Mouse (Mus musculus) lung, embryonic 16.5 days (tissue): ENCODE data around the gene Mup14. TPM values are rescaled to one million over a fixed set of nuclear protein-coding genes. Genes with fewer than 3 reads are reported as not detected.
"Not testable (repeated sequence)": the region's sequence is repeated elsewhere in the genome, so short reads cannot be mapped to it uniquely, and the experiment has no call there.

Source experiments
- ATAC-seq: fragments of 200-750 bp; cut with Nextera tagmentation; 2 replicates; pipeline ENCODE4 v1.8.0; 2017; ENCODE audit warnings: low read depth, mild to moderate bottlenecking, moderate library complexity
- H3K27ac ChIP-seq: fragments of 300-500 bp; sonication (generic); 2 replicates; pipeline ENCODE4 v1.5.1; 2014; ENCODE audit warnings: mild to moderate bottlenecking, control low read depth, low read length
- H3K27me3 ChIP-seq: fragments of 300-500 bp; sonication (generic); 2 replicates; pipeline ENCODE4 v1.6.1; 2014; ENCODE audit warnings: low read depth, low read length, mixed read lengths; ENCODE audit not compliant: control insufficient read depth, insufficient read depth
- H3K36me3 ChIP-seq: fragments of 300-500 bp; sonication (generic); 2 replicates; pipeline ENCODE4 v1.6.1; 2014; ENCODE audit warnings: low read length; ENCODE audit not compliant: control insufficient read depth, insufficient read depth
- H3K4me1 ChIP-seq: fragments of 300-500 bp; sonication (generic); replicated peaks from 2 replicates; pipeline ENCODE4 v1.6.1; 2014; ENCODE audit warnings: low read length, mixed read lengths; ENCODE audit not compliant: control insufficient read depth, insufficient read depth
- H3K4me2 ChIP-seq: fragments of 300-500 bp; sonication (generic); 2 replicates; pipeline ENCODE4 v1.6.1; 2014; ENCODE audit warnings: low read depth, low read length, control low read depth
- H3K4me3 ChIP-seq: fragments of 300-500 bp; sonication (generic); 2 replicates; pipeline ENCODE4 v1.5.1; 2014; ENCODE audit warnings: mild to moderate bottlenecking, low read length, control low read depth
- H3K9ac ChIP-seq: fragments of 300-500 bp; sonication (generic); 2 replicates; pipeline ENCODE4 v1.6.1; 2014; ENCODE audit warnings: low read length, control low read depth
- H3K9me3 ChIP-seq: fragments of 300-500 bp; sonication (generic); 2 replicates; pipeline ENCODE4 v1.6.1; 2016; ENCODE audit warnings: low read length; ENCODE audit not compliant: control insufficient read depth
- WGBS: fragments of 180-500 bp; shearing (Covaris S2); extraction: QIAGEN DNeasy Blood & Tissue Kit; methylation state at CpG from one replicate; pipeline ENCODE4 v1.1.7; 2014; 5-methylcytosine and 5-hydroxymethylcytosine counted together
- polyA plus RNA-seq: library from polyadenylated mRNA; unstranded; fragments of >200 nt; fragmentation: Nextera tagmentation; extraction: Ambion mirVana; gene quantifications from 2 replicates; pipeline ENCODE4 v1.2.1, GENCODE M21; 2015

Gene Mup14
- polyA plus RNA-seq = not detected in 2 replicates

DNA sequence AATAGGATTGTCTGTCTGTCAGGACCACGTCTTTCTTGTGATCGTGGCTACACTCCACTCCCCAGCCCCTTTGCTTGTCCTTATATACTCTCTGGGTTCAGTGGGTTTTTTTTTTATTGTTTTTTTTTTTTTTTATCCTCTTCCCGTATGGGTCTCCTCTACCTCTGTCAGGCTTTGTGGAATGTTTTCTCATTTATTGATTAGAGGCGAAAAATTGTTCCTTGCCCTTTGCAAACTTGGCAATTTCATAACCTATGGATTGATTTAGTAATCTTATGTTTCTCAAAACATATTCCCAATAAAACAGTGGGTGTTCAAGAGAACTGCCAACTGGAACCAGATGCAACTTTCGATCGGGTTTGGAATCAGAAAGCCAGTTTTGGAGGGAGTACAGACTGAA lies at the start of gene Mup14:
Mup14 (minus strand) TSS at position 101 of the 400 bp plus-strand sequence.
- H3K27me3 ChIP-seq, H3K4me2 ChIP-seq, H3K36me3 ChIP-seq, H3K4me1 ChIP-seq, H3K4me3 ChIP-seq, H3K9me3 ChIP-seq, ATAC-seq, H3K9ac ChIP-seq, H3K27ac ChIP-seq: not testable (repeated sequence)
- 92% methylated on average over 3 of the region's 6 CpGs for WGBS

DNA sequence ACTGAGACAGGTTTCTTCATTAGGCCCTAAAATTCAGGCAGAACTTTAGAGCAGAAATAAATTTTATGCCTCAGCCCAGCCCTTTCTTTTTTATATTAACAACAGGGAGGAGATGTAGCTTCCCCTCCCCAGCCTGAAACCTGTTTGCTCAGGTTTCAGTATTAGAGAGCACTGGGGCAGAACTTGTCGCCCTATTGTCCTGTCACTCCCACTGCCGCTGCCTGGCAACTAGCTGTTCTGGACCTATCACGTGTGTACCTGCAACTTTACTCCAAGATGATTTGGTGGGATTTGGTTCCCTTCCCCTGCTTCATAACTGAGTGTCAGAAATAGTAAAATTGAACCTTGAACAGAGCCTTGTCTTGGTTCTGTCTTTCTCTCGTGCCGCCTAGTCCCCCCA lies 34.3 kb upstream of the Mup14 start:
- not testable (repeated sequence) for H3K9me3 ChIP-seq, H3K27me3 ChIP-seq, H3K4me2 ChIP-seq, H3K9ac ChIP-seq, H3K4me1 ChIP-seq, ATAC-seq, H3K36me3 ChIP-seq, H3K4me3 ChIP-seq, H3K27ac ChIP-seq
- WGBS = 69% methylated on average over 3 of the region's 5 CpGs

Other genes starting within 250 kb of the Mup14 start
- gene Mup13, start 75.7 kb downstream of the Mup14 start, polyA plus RNA-seq = not detected in 2 replicates
- gene Mup15, start 135.7 kb upstream of the Mup14 start, polyA plus RNA-seq = not detected in 2 replicates
- not detected in 2 replicates for gene Mup16, start 215.5 kb upstream of the Mup14 start, polyA plus RNA-seq